Comparison of ENCODE assay signal across 7 mouse cellular contexts in the genomic region with DNA sequence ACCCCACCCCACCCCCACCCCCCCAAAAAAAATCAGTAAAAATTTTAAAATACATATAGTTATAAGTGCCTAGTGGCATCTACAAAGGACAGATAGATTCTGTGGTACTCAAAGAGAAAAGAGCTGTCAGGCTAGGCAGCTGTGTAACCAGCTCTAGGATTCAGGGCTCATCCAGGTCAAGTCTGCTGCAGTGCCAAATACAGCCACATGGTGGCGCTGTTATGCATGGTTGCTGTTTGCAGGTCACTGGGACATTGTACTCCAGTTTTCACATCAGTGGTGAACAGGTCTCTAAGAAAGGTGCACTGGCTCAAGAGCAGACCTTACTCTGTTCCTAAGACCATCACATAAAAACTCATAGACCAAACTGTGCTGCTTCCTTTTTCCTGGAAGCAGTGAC. TPM values are rescaled to one million over a fixed set of nuclear protein-coding genes. Genes with fewer than 3 reads are reported as not detected.
DNase-seq lines count a peak whose midpoint lies in the region; ATAC-seq and TF ChIP-seq lines count a peak whose summit lies in the region.

No protein-coding gene starts in this region.

- no peak overlapping the region for H3K4me2 ChIP-seq in intestine, embryonic 16.5 days (ENCODE audit: low read depth, low read length)

- no peak overlapping the region for H3K4me3 ChIP-seq in gastrocnemius, adult 2 months
- no peak overlapping the region for H3K4me3 ChIP-seq in intestine, embryonic 16.5 days (ENCODE audit: low read length)
- H3K4me3 ChIP-seq in midbrain, embryonic 10.5 days = no peak overlapping the region

- peak; percentile 45 for ATAC-seq in intestine, embryonic 16.5 days

- WGBS in intestine, embryonic 16.5 days = 0% methylated on average over 1 of the region's 1 CpGs
- 0% methylated on average over 1 of the region's 1 CpGs for WGBS in midbrain, embryonic 10.5 days

- peaks cover 24% of the 10 kb centered on the region for H3K4me1 ChIP-seq in intestine, embryonic 16.5 days (ENCODE audit: control insufficient read depth, insufficient read depth, low read length)
- peaks cover 12% of the 10 kb centered on the region for H3K4me1 ChIP-seq in midbrain, embryonic 10.5 days

- peak; percentile 85 for DNase-seq in adipocyte (ENCODE audit: low spot score)
- DNase-seq in cerebellum, postnatal 4 days (ENCODE audit: low spot score in 2 of 2) = peak; percentile 96 to 97
- DNase-seq in gastrocnemius, adult 2 months = peak; percentile 91
- DNase-seq in left cerebral cortex, postnatal 25 days (ENCODE audit: low spot score in 2 of 2) = peak; percentile 90 to 93
- DNase-seq in midbrain, embryonic 10.5 days (ENCODE audit: low spot score) = peak; percentile 87
- DNase-seq in right cerebral cortex, postnatal 36 days (ENCODE audit: low spot score in 2 of 2) = peak; percentile 86 to 88

- H3K27me3 ChIP-seq in intestine, embryonic 16.5 days (replicated peaks; ENCODE audit: control insufficient read depth, insufficient read depth, low read length) = no peaks in the 10 kb centered on the region
- no peaks in the 10 kb centered on the region for H3K27me3 ChIP-seq in midbrain, embryonic 10.5 days (ENCODE audit: low read depth, poor library complexity, severe bottlenecking)

- peaks cover 11% of the 10 kb centered on the region; the same call in 1 of the 2 replicates for H3K36me3 ChIP-seq in intestine, embryonic 16.5 days (ENCODE audit: control insufficient read depth, insufficient read depth, low read length)
- H3K36me3 ChIP-seq in midbrain, embryonic 10.5 days = peaks cover 59% of the 10 kb centered on the region

- no peak; the same call in 1 of the 2 replicates for TF ChIP-seq CTCF in gastrocnemius, adult 2 months (IDR thresholded peaks at IDR 0.05)

- intact Hi-C loops in gastrocnemius, adult 2 months (cut with DNase I) = loop anchor here (1.0 to 2.0 kb wide), 2 partner anchors 58 to 117 kb away; no protein-coding TSS in a partner anchor
- intact Hi-C loops in left cerebral cortex, postnatal 25 days (cut with DNase I) = loop anchor here (1.0 kb wide), 2 partner anchors 58 to 116 kb away; no protein-coding TSS in a partner anchor

- H3K9ac ChIP-seq in intestine, embryonic 16.5 days (ENCODE audit: low read depth, low read length) = no peak overlapping the region

- H3K27ac ChIP-seq in gastrocnemius, adult 2 months = no peak overlapping the region
- H3K27ac ChIP-seq in intestine, embryonic 16.5 days (ENCODE audit: low read length) = no peak overlapping the region
- H3K27ac ChIP-seq in midbrain, embryonic 10.5 days (replicated peaks) = peak overlapping the region; percentile 57; the same call in 1 of the 2 replicates

- no peaks in the 10 kb centered on the region for H3K9me3 ChIP-seq in intestine, embryonic 16.5 days (ENCODE audit: control insufficient read depth, low read length)
- H3K9me3 ChIP-seq in midbrain, embryonic 10.5 days (replicated peaks) = no peaks in the 10 kb centered on the region

RNA-seq across cellular contexts. Expression of a gene that starts 24.6 kb away (rescaled TPM):
- total RNA-seq in gastrocnemius, adult 2 months (2021) = under 1 TPM; 0.20 to 0.41 TPM
- 0.11 and 0.13 TPM in 2 replicates for polyA plus RNA-seq in intestine, embryonic 16.5 days (2015; fragmentation: Nextera tagmentation; extraction: Ambion mirVana)
- total RNA-seq in left cerebral cortex, postnatal 25 days (2021) = 1 to 10 TPM; 2.9 to 4.4 TPM
- 0.31 and 0.45 TPM in 2 replicates for polyA plus RNA-seq in midbrain, embryonic 10.5 days (2016; fragmentation: Nextera tagmentation; extraction: Ambion mirVana)

RNA-seq across cellular contexts. Expression of a gene that starts 49.0 kb away (rescaled TPM):
- 10 to 100 TPM; 11.0 to 16.8 TPM for total RNA-seq in gastrocnemius, adult 2 months (2021)
- 65.0 and 65.6 TPM in 2 replicates for polyA plus RNA-seq in intestine, embryonic 16.5 days (2015; fragmentation: Nextera tagmentation; extraction: Ambion mirVana)
- 10 to 100 TPM; 58.1 to 61.8 TPM for total RNA-seq in left cerebral cortex, postnatal 25 days (2021)
- polyA plus RNA-seq in midbrain, embryonic 10.5 days (2016; fragmentation: Nextera tagmentation; extraction: Ambion mirVana) = 90.6 and 101 TPM in 2 replicates
